Mouse (Mus musculus): ENCODE measurements around the gene E130116L18Rik.
A peak's percentile ranks its signal among the peaks of the same experiment; 100 is the strongest.
"Not testable (repeated sequence)": the region's sequence is repeated elsewhere in the genome, so short reads cannot be mapped to it uniquely, and the experiment has no call there.

E130116L18Rik gene

GRCm38 (mm10) chr5:25222752-25223702 lies at the start of gene E130116L18Rik:
Gene E130116L18Rik (minus strand): TSS chr5:25223153.
- DNase-seq (ENCODE audit: low spot score in 2 of 2): peak; percentile 84 to 90

- no peak for DNase-seq (ENCODE audit: low spot score in 2 of 2)
Measured at GRCm38 (mm10) chr5:25268258-25268888, 45.4 kb upstream of the E130116L18Rik start.

- no peak for DNase-seq (ENCODE audit: low spot score in 2 of 2)
Measured at GRCm38 (mm10) chr5:25262266-25262665, 39.3 kb upstream of the E130116L18Rik start.

DNA sequence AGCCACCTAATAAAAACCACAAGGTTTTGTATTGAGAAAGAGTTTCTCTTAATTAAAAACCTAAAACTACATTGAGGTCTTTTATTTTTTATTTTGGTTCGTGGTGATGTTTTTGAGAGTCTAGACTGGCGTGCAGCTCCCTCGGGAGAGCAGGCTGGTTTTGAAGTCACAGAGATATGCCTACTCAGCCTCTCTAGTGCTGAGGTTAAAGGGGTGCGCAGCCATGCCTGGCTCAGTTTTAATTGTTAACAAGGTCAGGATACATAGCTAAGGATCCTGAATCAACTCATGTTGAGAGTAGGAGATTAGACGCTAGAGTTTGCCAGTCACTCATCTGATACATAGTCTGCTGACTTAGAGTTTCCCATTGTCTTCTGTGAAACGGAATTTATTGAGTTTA lies 38.5 kb upstream of the E130116L18Rik start:
- no peak for DNase-seq (ENCODE audit: low spot score in 2 of 2)

GRCm38 (mm10) chr5:25256686-25257085 lies 33.7 kb upstream of the E130116L18Rik start:
- no peak for DNase-seq (ENCODE audit: low spot score in 2 of 2)

- no peak for DNase-seq (ENCODE audit: low spot score in 2 of 2)
Measured at GRCm38 (mm10) chr5:25254491-25254890, 31.5 kb upstream of the E130116L18Rik start.

GRCm38 (mm10) chr5:25252825-25253544 lies 30.0 kb upstream of the E130116L18Rik start:
- DNase-seq (ENCODE audit: low spot score in 2 of 2): no peak

- no peak for DNase-seq (ENCODE audit: low spot score in 2 of 2)
Measured at GRCm38 (mm10) chr5:25252423-25252822, 29.5 kb upstream of the E130116L18Rik start.

DNA sequence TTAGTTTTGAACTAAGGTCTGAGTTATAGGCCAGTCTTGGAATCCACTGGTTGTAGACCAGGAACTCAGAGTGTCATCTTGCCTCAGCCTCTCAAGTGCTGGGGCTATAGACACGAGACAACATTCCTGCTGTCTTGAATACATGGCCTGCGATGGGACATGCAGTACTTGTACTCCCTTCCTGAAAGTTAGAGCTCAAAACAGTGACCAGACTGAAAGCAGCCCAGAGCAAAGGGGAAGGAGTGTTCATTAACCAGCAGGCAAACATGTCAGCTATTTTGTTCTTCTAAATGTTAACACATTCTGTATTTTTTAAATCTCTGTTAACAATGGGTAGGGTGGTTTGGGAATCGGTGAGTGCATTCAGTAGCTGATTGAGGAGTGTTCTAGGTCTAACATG lies 24.1 kb upstream of the E130116L18Rik start:
- no peak for DNase-seq (ENCODE audit: low spot score in 2 of 2)

DNA sequence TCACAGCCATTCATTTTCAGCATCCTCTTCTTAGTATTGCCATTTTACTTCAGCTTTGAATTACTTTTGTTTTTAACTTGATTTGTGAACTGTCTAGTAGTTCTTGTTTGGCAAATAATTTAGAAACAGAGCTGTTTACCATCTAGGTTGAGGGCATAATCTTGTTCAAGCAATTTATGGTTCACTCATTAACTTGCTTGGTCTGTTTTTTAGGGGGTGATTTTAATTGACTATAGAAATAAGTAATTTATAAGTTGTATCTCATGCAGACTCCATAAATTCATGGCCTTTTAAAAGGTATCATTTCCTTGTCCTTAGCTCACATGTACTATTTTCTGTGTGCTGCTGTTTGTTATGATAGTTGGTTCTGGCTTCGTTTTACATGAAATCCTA lies 23.5 kb upstream of the E130116L18Rik start:
- DNase-seq (ENCODE audit: low spot score in 2 of 2): no peak

GRCm38 (mm10) chr5:25245806-25246472 lies 23.0 kb upstream of the E130116L18Rik start:
- DNase-seq (ENCODE audit: low spot score in 2 of 2): no peak

DNA sequence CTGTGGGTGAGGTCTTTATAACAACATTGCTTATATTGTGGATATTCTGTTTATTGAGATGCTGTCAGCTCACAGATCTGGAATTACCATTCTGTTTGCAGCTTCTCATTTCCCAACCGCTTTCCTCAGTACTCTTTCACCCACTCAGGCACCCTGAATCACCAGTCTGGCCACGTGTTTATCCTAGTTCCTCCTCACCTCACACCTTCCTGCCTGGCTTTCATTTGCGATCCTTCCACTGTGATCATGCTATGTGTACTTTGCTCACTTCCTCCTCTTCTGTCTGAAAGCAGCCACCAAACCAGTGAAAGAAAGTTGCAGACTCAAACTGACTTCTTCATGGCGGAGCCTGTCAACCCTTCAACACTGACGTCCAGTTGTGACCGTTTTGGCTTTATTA lies 20.1 kb upstream of the E130116L18Rik start:
- no peak for DNase-seq (ENCODE audit: low spot score in 2 of 2)

DNA sequence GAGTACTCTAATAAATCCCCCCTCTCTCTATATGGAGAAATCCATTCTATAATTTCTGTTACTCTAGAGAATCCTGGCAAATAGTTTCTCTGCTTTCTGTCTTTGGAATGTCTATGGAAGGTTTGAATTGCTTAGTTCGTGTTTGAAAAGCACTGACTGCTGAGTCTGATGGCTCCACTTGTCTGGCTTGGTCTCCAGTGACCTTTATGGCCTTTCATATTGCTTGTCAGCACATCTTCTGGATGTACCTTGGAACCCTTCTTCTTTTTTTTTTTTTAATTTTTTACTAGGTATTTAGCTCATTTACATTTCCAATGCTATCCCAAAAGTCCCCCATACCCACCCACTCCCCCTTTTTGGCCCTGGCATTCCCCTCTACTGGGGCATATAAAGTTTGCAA lies 1.4 kb upstream of the E130116L18Rik start:
- DNase-seq (ENCODE audit: low spot score in 2 of 2): not testable (repeated sequence)

- no peak for DNase-seq (ENCODE audit: low spot score in 2 of 2)
Measured at GRCm38 (mm10) chr5:25221604-25222003, 1.3 kb downstream of the E130116L18Rik start, which contains the start of gene Galnt11. Gene Galnt11 (plus strand): TSS chr5:25221904.

DNA sequence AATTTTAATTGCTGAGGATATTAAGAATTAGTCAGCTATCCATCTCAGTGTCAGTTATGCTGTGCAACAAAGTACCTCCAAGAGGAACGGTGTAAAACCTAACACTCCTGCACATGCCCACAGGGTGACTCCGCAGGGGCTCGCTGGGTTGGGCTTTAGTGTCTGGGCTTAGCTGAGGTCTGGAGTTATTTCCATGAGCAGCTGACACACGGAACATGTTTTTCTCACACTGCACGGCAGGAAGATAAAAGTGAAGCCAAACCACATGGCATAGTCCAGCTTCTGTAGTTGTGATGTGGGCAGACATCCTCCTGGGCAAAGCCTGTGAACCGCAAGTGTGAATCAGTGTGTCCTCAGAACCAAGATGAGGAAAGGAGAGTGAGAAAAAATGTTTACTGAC lies 7.9 kb downstream of the E130116L18Rik start:
- DNase-seq (ENCODE audit: low spot score in 2 of 2): no peak

DNA sequence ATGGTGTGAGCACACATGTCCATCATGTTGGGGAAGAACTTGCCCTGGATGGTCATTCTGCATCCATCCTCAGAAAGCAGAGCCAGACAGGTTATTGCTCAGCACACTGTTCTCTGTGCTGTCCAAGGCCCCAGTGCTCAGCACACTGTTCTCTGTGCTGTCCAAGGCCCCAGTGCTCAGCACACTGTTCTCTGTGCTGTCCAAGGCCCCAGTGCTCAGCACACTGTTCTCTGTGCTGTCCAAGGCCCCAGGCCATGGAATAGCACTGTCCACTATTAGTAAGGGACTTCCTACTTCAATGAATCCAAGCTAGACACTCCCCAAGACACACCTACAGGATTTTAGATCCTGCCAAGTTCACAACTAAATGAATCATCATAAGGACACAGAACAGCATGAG lies 9.7 kb downstream of the E130116L18Rik start:
- not testable (repeated sequence) for DNase-seq (ENCODE audit: low spot score in 2 of 2)

DNA sequence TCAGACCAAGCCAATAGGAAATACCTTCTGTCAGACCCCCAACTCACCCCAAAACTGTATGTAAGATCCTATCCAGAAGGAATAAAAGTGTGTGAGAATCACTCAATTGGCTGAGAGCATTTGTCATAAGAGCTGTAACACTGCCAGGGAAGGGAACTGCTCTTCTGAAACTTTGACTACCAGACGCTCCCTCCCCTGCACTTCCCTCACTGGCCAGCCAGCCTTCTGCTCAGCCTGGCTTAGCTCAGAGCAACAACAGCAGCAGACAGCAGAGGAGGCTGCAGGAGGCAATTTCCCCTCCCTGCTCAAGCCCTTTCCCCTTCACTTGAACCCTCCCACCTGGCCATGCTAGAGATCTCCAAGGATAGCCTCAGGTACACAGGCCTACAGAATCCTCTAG lies 11.1 kb downstream of the E130116L18Rik start:
- no peak for DNase-seq (ENCODE audit: low spot score in 2 of 2)

- no peak for DNase-seq (ENCODE audit: low spot score in 2 of 2)
Measured at GRCm38 (mm10) chr5:25190521-25190920, 32.4 kb downstream of the E130116L18Rik start.

DNA sequence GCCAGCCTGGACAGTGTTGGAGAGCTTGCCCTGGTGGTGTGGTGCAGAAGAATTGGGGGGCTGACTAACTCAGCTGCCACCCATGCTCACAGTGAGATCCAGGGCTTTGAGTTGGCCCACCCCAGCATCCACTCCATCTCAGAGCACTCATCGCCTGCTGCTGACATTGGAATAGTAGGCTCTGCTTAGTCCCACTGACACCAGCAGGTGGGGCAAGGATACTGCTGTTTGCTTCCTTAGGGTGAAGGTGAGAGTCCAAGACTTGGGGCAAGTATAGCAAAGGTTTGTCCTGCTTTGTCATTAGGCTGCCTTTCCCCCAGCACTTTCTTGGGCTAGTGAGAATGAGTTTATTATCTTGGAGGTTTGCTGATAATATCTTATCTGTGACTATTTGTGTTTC lies 34.2 kb downstream of the E130116L18Rik start:
- DNase-seq (ENCODE audit: low spot score in 2 of 2): no peak

DNA sequence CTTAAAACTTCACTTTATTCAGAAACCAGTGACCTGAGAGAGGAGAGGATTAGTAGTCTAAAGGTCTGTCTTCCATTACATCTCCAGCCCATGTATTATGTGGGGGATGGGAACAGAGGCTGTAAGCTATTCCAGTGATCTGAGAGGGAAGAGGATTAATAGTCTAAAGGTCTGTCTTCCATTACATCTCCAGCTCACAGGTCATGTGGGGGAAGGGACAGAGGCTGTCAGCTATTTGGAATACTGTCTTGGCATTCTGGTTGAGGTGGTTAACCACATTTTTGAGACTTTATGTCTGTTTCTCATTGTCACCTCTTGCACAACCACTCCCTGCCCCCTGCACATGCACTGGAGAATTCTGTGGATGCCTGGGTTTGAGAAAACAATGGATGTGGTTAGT lies 35.2 kb downstream of the E130116L18Rik start:
- no peak for DNase-seq (ENCODE audit: low spot score in 2 of 2)

- no peak for DNase-seq (ENCODE audit: low spot score in 2 of 2)
Measured at GRCm38 (mm10) chr5:25184594-25184993, 38.4 kb downstream of the E130116L18Rik start.

DNA sequence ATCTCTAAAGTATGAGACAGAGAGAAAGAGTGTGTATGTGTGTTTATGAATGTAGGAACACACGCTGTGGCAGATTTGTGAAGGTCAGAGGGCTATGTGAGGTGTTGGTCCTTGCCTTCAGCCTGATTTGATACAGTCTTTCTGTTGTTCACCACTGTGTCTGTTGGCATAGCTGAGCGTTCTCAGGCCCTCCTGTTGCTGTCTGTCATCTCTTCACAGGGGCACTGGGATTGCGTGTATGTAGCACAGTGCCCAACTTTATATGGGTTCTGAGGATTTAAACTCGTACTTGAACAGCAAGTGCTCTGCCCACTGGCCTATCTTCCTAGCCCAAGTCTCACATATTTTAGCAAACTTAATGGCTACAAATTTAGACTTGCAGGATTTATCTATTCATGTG lies 39.4 kb downstream of the E130116L18Rik start:
- no peak for DNase-seq (ENCODE audit: low spot score in 2 of 2)
